Mouse (Mus musculus) neural tube, embryonic 10.5 days (tissue): ENCODE results near the gene Ephb3.

ENCODE experiments used
- DNase-seq: peaks from one replicate; pipeline ENCODE4 v3.0.0-alpha.2; 2017; ENCODE audit warnings: low spot score; ENCODE audit errors: extremely low spot score

Ephb3 gene

GRCm38 (mm10) chr16:21245931-21246390, 41.4 kb downstream of the Ephb3 start:
- DNase-seq, result no peak

- DNase-seq, result peak; percentile 87
Measured at GRCm38 (mm10) chr16:21246391-21247036, 42.0 kb downstream of the Ephb3 start.

GRCm38 (mm10) chr16:21247037-21247432, 42.5 kb downstream of the Ephb3 start:
- peak; percentile 66 for DNase-seq

GRCm38 (mm10) chr16:21247871-21248712, 43.5 kb downstream of the Ephb3 start:
- DNase-seq, result peak; percentile 74

GRCm38 (mm10) chr16:21248713-21249531, 44.4 kb downstream of the Ephb3 start:
- DNase-seq, result no peak

- no peak for DNase-seq
Measured at GRCm38 (mm10) chr16:21252401-21252955, 47.9 kb downstream of the Ephb3 start.

GRCm38 (mm10) chr16:21255574-21256304, 51.2 kb downstream of the Ephb3 start:
- no peak for DNase-seq

- DNase-seq, result no peak
Measured at GRCm38 (mm10) chr16:21256514-21257305, 52.2 kb downstream of the Ephb3 start.

GRCm38 (mm10) chr16:21265417-21265816, 60.9 kb downstream of the Ephb3 start:
- no peak for DNase-seq

GRCm38 (mm10) chr16:21269775-21270174, 65.2 kb downstream of the Ephb3 start:
- DNase-seq, result no peak

GRCm38 (mm10) chr16:21271773-21272247, 67.3 kb downstream of the Ephb3 start:
- DNase-seq, result no peak

- no peak for DNase-seq
Measured at GRCm38 (mm10) chr16:21272748-21273147, 68.2 kb downstream of the Ephb3 start.
